Mouse (Mus musculus) thymus, adult 18-20 months (tissue): ENCODE results near the gene Dmrt3.
A peak's percentile ranks its signal among the peaks of the same experiment; 100 is the strongest.

Experiments
- DNase-seq, 2 experiments: peaks; one replicate each; pipeline ENCODE4 v3.0.0; 2022; ENCODE audit warnings: mixed read lengths in 2 of 2

The Dmrt3 gene

GRCm38 (mm10) chr19:25622291-25623251 is 12.5 kb downstream of the Dmrt3 start:
- peak in 1 of 2 experiments; percentile 19 for DNase-seq

- DNase-seq: peak in 1 of 2 experiments; percentile 4
These were observed 18.4 kb downstream of the Dmrt3 start for GRCm38 (mm10) chr19:25628490-25628889.

- DNase-seq: no peak
These were observed 25.0 kb downstream of the Dmrt3 start for GRCm38 (mm10) chr19:25635119-25635518.

GRCm38 (mm10) chr19:25635622-25636244 is 25.6 kb downstream of the Dmrt3 start:
- no peak for DNase-seq

- DNase-seq: no peak
These were observed 28.8 kb downstream of the Dmrt3 start for GRCm38 (mm10) chr19:25638766-25639361.

- no peak for DNase-seq
These were observed 31.7 kb downstream of the Dmrt3 start for GRCm38 (mm10) chr19:25641786-25642185.

GRCm38 (mm10) chr19:25647136-25647535 is 37.0 kb downstream of the Dmrt3 start:
- no peak for DNase-seq

- no peak for DNase-seq
These were observed 38.6 kb downstream of the Dmrt3 start for GRCm38 (mm10) chr19:25648701-25649100.

- DNase-seq: no peak
These were observed 40.4 kb downstream of the Dmrt3 start for GRCm38 (mm10) chr19:25650474-25650873.

GRCm38 (mm10) chr19:25652560-25652959 is 42.5 kb downstream of the Dmrt3 start:
- DNase-seq: no peak

GRCm38 (mm10) chr19:25654034-25654749 is 44.1 kb downstream of the Dmrt3 start:
- DNase-seq: no peak

- DNase-seq: no peak
These were observed 55.6 kb downstream of the Dmrt3 start for GRCm38 (mm10) chr19:25665486-25666339.

GRCm38 (mm10) chr19:25667836-25668235 is 57.7 kb downstream of the Dmrt3 start:
- DNase-seq: no peak

- no peak for DNase-seq
These were observed 59.6 kb downstream of the Dmrt3 start for GRCm38 (mm10) chr19:25669593-25670248.

GRCm38 (mm10) chr19:25670571-25671285 is 60.6 kb downstream of the Dmrt3 start:
- no peak for DNase-seq

GRCm38 (mm10) chr19:25671681-25672080 is 61.6 kb downstream of the Dmrt3 start:
- no peak for DNase-seq

- DNase-seq: peak; percentile 9 to 13
These were observed 62.2 kb downstream of the Dmrt3 start, which contains the start of gene Dmrt2 for GRCm38 (mm10) chr19:25672101-25672950. Gene Dmrt2 (plus strand): TSS chr19:25672411.
